Mouse (Mus musculus) MEL (cell line): ENCODE measurements at regions not wholly inside any gene's neighbourhood (a gene's known extent, or its start where the extent isn't known, plus 50 kb on each side); places are given as distances from the start of the nearest gene placed in this dataset.

Experiments used
- DNase-seq: peaks from one replicate; pipeline ENCODE4 v3.0.0; 2011; ENCODE audit warnings: low read depth, low spot score
- H3K27ac ChIP-seq: 2 replicates; pipeline ENCODE4 v1.5.1; 2012; ENCODE audit warnings: low read depth, mild to moderate bottlenecking, control low read depth, low read length, moderate library complexity; ENCODE audit not compliant: control insufficient read depth
- H3K27me3 ChIP-seq, 2 experiments: fragments of 150-350 bp in 1 of 2; sonication (generic) in 1 of 2; 2 replicates each; pipeline ENCODE4 v1.6.1; 2012; ENCODE audit warnings: low read length in 2 of 2, mild to moderate bottlenecking in 2 of 2, improper control_type of control experiment in 1 of 2, moderate library complexity in 1 of 2; ENCODE audit not compliant: insufficient read depth in 2 of 2, control insufficient read depth in 1 of 2
- H3K36me3 ChIP-seq, 2 experiments: 2 replicates each; pipeline ENCODE4 v1.6.1; 2012 to 2014; ENCODE audit warnings: low read length in 2 of 2, improper control_type of control experiment in 1 of 2, inconsistent platforms in 1 of 2, mild to moderate bottlenecking in 1 of 2; ENCODE audit not compliant: insufficient read depth in 2 of 2, control insufficient read depth in 1 of 2
- H3K4me1 ChIP-seq, 2 experiments: fragments of 150-350 bp in 1 of 2; sonication (generic) in 1 of 2; 2 replicates each; pipeline ENCODE4 v1.6.1; 2012; ENCODE audit warnings: low read length in 2 of 2, improper control_type of control experiment in 1 of 2, mild to moderate bottlenecking in 1 of 2; ENCODE audit not compliant: insufficient read depth in 2 of 2, control insufficient read depth in 1 of 2
- H3K4me3 ChIP-seq, 2 experiments: fragments of 150-350 bp in 1 of 2; sonication (generic) in 1 of 2; 2 replicates each; pipeline ENCODE4 v1.5.1; 2012; ENCODE audit warnings: low read depth in 2 of 2, low read length in 2 of 2, mild to moderate bottlenecking in 2 of 2, moderate library complexity in 2 of 2, control low read depth in 1 of 2, improper control_type of control experiment in 1 of 2; ENCODE audit not compliant: control insufficient read depth in 1 of 2, insufficient read depth in 1 of 2
- H3K79me2 ChIP-seq: 2 replicates; pipeline ENCODE4 v1.6.1; 2012; ENCODE audit warnings: mild to moderate bottlenecking, low read length, moderate library complexity; ENCODE audit not compliant: control insufficient read depth, poor library complexity, insufficient read depth
- H3K9ac ChIP-seq: 2 replicates; pipeline ENCODE4 v1.6.1; 2012; ENCODE audit warnings: low read depth, mild to moderate bottlenecking, control low read depth, low read length, moderate library complexity; ENCODE audit not compliant: control insufficient read depth, poor library complexity, severe bottlenecking
- H3K9me3 ChIP-seq: fragments of 150-350 bp; sonication (generic); replicated peaks from 2 replicates; pipeline ENCODE4 v1.6.1; 2012; ENCODE audit warnings: mild to moderate bottlenecking, low read length, improper control_type of control experiment, moderate library complexity; ENCODE audit not compliant: insufficient read depth
- E2F4 ChIP-seq: IDR thresholded peaks from 2 replicates; pipeline ENCODE4 v1.6.1; 2011; ENCODE audit warnings: low read depth, low read length, improper control_type of control experiment, borderline replicate concordance
- ELF1 ChIP-seq: IDR thresholded peaks from 2 replicates; pipeline ENCODE4 v1.6.1; 2014; ENCODE audit warnings: low read depth, mild to moderate bottlenecking, inconsistent platforms, low read length, improper control_type of control experiment, moderate library complexity
- KAT2A ChIP-seq: conservative IDR thresholded peaks from 2 replicates; pipeline ENCODE4 v1.6.1; 2012; ENCODE audit warnings: low read depth, low read length, improper control_type of control experiment, inconsistent platforms
- MAFK ChIP-seq: IDR thresholded peaks from 2 replicates; pipeline ENCODE4 v1.6.1; 2011; ENCODE audit warnings: low read depth, mild to moderate bottlenecking, low read length, improper control_type of control experiment, borderline replicate concordance
- MAX ChIP-seq: IDR thresholded peaks from 2 replicates; pipeline ENCODE4 v1.6.1; 2011; ENCODE audit warnings: low read length, improper control_type of control experiment
- MXI1 ChIP-seq: IDR thresholded peaks from 2 replicates; pipeline ENCODE4 v1.6.1; 2011; ENCODE audit warnings: mild to moderate bottlenecking, low read depth, low read length, improper control_type of control experiment
- SIN3A ChIP-seq: IDR thresholded peaks from 2 replicates; pipeline ENCODE4 v1.6.1; 2012; ENCODE audit warnings: low read length, improper control_type of control experiment, inconsistent platforms
- SMC3 ChIP-seq: IDR thresholded peaks from 2 replicates; pipeline ENCODE4 v1.6.1; 2011; ENCODE audit warnings: low read depth, low read length, improper control_type of control experiment
- TCF12 ChIP-seq: IDR thresholded peaks from 2 replicates; pipeline ENCODE4 v1.6.1; 2014; ENCODE audit warnings: low read depth, mild to moderate bottlenecking, inconsistent platforms, low read length, improper control_type of control experiment, moderate library complexity
- USF1 ChIP-seq: IDR thresholded peaks from 2 replicates; pipeline ENCODE4 v1.6.1; 2014; ENCODE audit warnings: low read depth, mild to moderate bottlenecking, inconsistent platforms, low read length, improper control_type of control experiment, moderate library complexity
- ZKSCAN1 ChIP-seq: IDR thresholded peaks from 2 replicates; pipeline ENCODE4 v1.6.1; 2012; ENCODE audit warnings: low read depth, mild to moderate bottlenecking, inconsistent platforms, low read length, improper control_type of control experiment, moderate library complexity

DNA sequence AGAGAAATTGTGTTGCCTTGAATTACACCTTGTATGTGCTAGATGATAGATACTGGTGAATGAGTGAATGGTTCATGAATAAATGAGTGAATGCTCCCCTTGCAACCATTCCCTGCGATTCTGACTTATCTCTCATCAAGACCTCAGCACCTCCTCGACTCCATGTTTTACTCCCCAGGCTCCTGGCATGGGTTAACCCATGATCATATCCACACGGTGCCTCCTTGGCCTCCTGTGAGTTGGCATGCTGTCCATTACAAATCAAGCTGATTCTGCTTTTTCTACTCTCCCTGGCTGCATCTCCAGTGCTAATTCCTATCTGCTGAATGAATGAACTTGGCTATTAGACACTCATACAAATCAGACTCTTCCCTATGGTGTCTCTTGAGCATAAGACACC is 279.5 kb downstream of the Sorl1 start:
- no peaks in the 10 kb centered on the region for H3K36me3 ChIP-seq
- no peaks in the 10 kb centered on the region for H3K9me3 ChIP-seq
- no peak overlapping the region for H3K27ac ChIP-seq
- no peak overlapping the region for H3K4me3 ChIP-seq
- no peaks in the 10 kb centered on the region for H3K27me3 ChIP-seq
- no peaks in the 10 kb centered on the region for H3K4me1 ChIP-seq
- TF ChIP-seq KAT2A = no peak
- TF ChIP-seq USF1 = no peak
- TF ChIP-seq SIN3A = no peak
- TF ChIP-seq MAX = no peak
- no peak for TF ChIP-seq E2F4
- no peak overlapping the region for H3K9ac ChIP-seq
- no peak for DNase-seq
- H3K79me2 ChIP-seq = no peaks in the 10 kb centered on the region

DNA sequence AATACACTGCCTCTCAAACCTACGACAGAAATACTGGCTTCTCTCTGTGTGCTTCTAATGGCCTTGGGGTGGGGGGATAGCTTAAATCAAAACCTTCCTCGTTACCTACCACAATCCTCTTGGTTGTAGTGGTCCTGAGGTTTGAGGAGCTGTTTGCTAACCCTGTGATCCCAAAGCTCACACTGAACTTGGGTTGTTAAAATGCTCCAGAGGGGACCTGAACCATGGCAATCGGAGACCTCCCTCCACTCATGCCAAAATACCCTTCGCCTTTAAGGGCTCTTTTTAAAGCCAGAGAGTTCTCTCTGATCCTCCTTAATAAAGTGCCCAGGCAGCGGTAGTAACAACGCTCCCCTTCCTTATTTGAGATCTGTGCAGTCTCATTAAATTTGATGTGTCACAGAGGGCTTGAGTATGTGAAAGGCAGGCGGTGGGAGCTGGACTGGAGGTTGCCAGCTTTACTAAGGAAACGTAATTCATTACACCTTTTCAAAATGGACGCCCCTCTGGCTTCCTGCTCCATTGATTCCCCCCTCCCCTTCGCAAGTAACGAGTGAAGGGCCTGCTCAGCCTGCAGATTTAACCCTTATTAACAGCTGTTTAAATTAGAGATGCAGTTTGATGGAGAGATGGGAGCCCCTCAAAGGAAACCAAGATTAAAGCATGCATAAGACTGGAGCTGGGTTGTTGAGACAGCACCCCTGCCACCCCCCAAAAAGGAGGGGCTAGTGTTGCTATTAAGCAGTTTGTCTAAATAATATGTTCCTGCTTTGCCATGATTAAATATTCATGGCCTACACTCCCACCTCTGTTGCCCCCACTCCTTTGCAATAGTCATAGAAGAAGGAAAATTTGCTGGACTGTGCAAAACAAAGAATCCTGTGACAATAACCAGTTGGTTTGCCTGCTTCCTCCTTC is 289.4 kb downstream of the Sorl1 start:
- Histone ChIP-seq H3K36me3 (no peaks in the 10 kb centered on the region), H3K27ac (no peak overlapping the region), H3K27me3 (no peaks in the 10 kb centered on the region)
- TF ChIP-seq SMC3 (no peak), SIN3A (no peak), ELF1 (no peak), TCF12 (no peak), ZKSCAN1 (no peak), MXI1 (no peak), MAFK (no peak)
- TF ChIP-seq, all 39 proteins: peak for 0
- no peak overlapping the region for H3K4me3 ChIP-seq
- H3K9ac ChIP-seq = no peak overlapping the region
- no peaks in the 10 kb centered on the region for H3K4me1 ChIP-seq
- no peaks in the 10 kb centered on the region for H3K79me2 ChIP-seq
- DNase-seq = no peak
- H3K9me3 ChIP-seq = no peaks in the 10 kb centered on the region

DNA sequence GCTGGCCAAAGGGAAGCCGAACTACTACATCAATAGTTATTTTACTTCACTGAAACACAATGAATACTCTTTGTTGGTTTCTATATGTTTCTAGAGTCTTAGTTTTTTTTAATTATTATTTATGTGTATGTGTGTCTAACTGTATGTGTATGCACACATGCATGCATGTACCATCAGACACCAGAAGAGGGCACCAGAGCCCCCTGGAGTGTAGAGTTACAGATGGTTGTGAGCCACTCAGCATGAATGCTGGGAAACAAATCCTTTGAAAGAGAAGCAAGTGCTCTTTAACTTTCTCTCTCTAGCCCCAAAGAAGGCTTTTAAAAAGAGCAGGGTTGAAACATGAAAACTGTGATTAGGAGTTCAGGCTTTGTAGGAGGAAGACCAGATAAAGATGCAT is 290.7 kb downstream of the Sorl1 start:
- Histone ChIP-seq H3K4me1 (no peaks in the 10 kb centered on the region), H3K9me3 (no peaks in the 10 kb centered on the region), H3K36me3 (no peaks in the 10 kb centered on the region), H3K27ac (no peak overlapping the region), H3K27me3 (no peaks in the 10 kb centered on the region), H3K9ac (no peak overlapping the region), H3K4me3 (no peak overlapping the region)
- DNase-seq = no peak
- TF ChIP-seq TCF12 (no peak), ELF1 (no peak), ZKSCAN1 (no peak), KAT2A (no peak)
- TF ChIP-seq, all 39 proteins: peak for 0
- H3K79me2 ChIP-seq = no peaks in the 10 kb centered on the region
